Mouse (Mus musculus) CH12.LX (cell line): ENCODE measurements at regions not wholly inside any gene's neighbourhood (a gene's known extent, or its start where the extent isn't known, plus 50 kb on each side); places are given as distances from the start of the nearest gene placed in this dataset.

Source experiments
- DNase-seq: peaks from one replicate; pipeline ENCODE4 v3.0.0-alpha.2; 2013; ENCODE audit errors: extremely low read depth
- H3K27ac ChIP-seq: 2 replicates; pipeline ENCODE4 v1.5.1; 2012; ENCODE audit warnings: low read depth, mild to moderate bottlenecking, control low read depth, moderate library complexity; ENCODE audit not compliant: insufficient read depth
- H3K27me3 ChIP-seq: replicated peaks from 2 replicates; pipeline ENCODE3; 2012; ENCODE audit warnings: inconsistent platforms
- H3K36me3 ChIP-seq, 2 experiments: replicated peaks in 1 of 2; 2 replicates each; pipeline versions ENCODE3 to v1.6.1; 2012; ENCODE audit warnings: inconsistent platforms in 1 of 2, low read length in 1 of 2, mild to moderate bottlenecking in 1 of 2, mixed read lengths in 1 of 2, moderate library complexity in 1 of 2; ENCODE audit not compliant: control insufficient read depth in 1 of 2, insufficient read depth in 1 of 2
- H3K4me1 ChIP-seq, 2 experiments: 2 replicates each; pipeline ENCODE4 v1.6.1; 2012; ENCODE audit warnings: inconsistent platforms in 1 of 2, moderate library complexity in 1 of 2; ENCODE audit not compliant: insufficient read depth in 2 of 2, control insufficient read depth in 1 of 2
- H3K4me2 ChIP-seq: 2 replicates; pipeline ENCODE4 v1.6.1; 2012; ENCODE audit warnings: low read depth, mild to moderate bottlenecking, control low read depth; ENCODE audit not compliant: poor library complexity, insufficient read depth, severe bottlenecking
- H3K4me3 ChIP-seq, 3 experiments: fragments of 150-350 bp in 1 of 3; sonication (generic) in 1 of 3; replicated peaks in 1 of 3; 2 replicates each; pipeline versions ENCODE3 to v1.5.1; 2011 to 2012; ENCODE audit warnings: low read depth in 2 of 3, low read length in 2 of 3, mild to moderate bottlenecking in 2 of 3, moderate library complexity in 2 of 3, control low read depth in 1 of 3, improper control_type of control experiment in 1 of 3, inconsistent platforms in 1 of 3, mixed read lengths in 1 of 3; ENCODE audit not compliant: poor library complexity in 1 of 3
- H3K79me2 ChIP-seq: replicated peaks from 2 replicates; pipeline ENCODE4 v1.6.1; 2012; ENCODE audit warnings: mild to moderate bottlenecking, moderate library complexity; ENCODE audit not compliant: control insufficient read depth, poor library complexity, insufficient read depth, severe bottlenecking; ENCODE audit errors: extremely low read depth
- H3K9ac ChIP-seq: 2 replicates; pipeline ENCODE4 v1.6.1; 2012; ENCODE audit warnings: low read depth, mild to moderate bottlenecking, control low read depth, moderate library complexity; ENCODE audit not compliant: insufficient read depth
- H3K9me3 ChIP-seq: replicated peaks from 2 replicates; pipeline ENCODE3; 2012; ENCODE audit warnings: low read length, inconsistent platforms, mixed read lengths
- CHD1 ChIP-seq: IDR thresholded peaks from 2 replicates; pipeline ENCODE4 v1.6.1; 2012; ENCODE audit warnings: low read depth, low read length, improper control_type of control experiment, inconsistent platforms
- CHD2 ChIP-seq: IDR thresholded peaks from 2 replicates; pipeline ENCODE4 v1.6.1; 2011; ENCODE audit warnings: low read length, improper control_type of control experiment
- CTCF ChIP-seq, 2 experiments: IDR thresholded peaks in 1 of 2; conservative IDR thresholded peaks in 1 of 2; 2 replicates each; pipeline ENCODE4 v1.5.1; 2011 to 2012; ENCODE audit warnings: low read depth in 2 of 2, low read length in 2 of 2, improper control_type of control experiment in 1 of 2, inconsistent platforms in 1 of 2, mild to moderate bottlenecking in 1 of 2, moderate library complexity in 1 of 2
- E2F4 ChIP-seq: IDR thresholded peaks from 2 replicates; pipeline ENCODE4 v1.6.1; 2011; ENCODE audit warnings: low read depth, low read length, improper control_type of control experiment; ENCODE audit not compliant: insufficient replicate concordance
- ETS1 ChIP-seq: conservative IDR thresholded peaks from 2 replicates; pipeline ENCODE4 v1.6.1; 2012; ENCODE audit warnings: low read depth, mild to moderate bottlenecking, inconsistent platforms, low read length, improper control_type of control experiment, moderate library complexity
- GABPA ChIP-seq: IDR thresholded peaks from 2 replicates; pipeline ENCODE4 v1.6.1; 2012; ENCODE audit warnings: low read depth, low read length, improper control_type of control experiment, inconsistent platforms; ENCODE audit not compliant: insufficient replicate concordance
- HCFC1 ChIP-seq: IDR thresholded peaks from 2 replicates; pipeline ENCODE4 v1.6.1; 2012; ENCODE audit warnings: low read depth, mild to moderate bottlenecking, inconsistent platforms, low read length, improper control_type of control experiment
- IRF4 ChIP-seq: IDR thresholded peaks from 2 replicates; pipeline ENCODE4 v1.6.1; 2014; ENCODE audit warnings: low read depth, mild to moderate bottlenecking, inconsistent platforms, low read length, improper control_type of control experiment
- JUND ChIP-seq: conservative IDR thresholded peaks from 2 replicates; pipeline ENCODE4 v1.6.1; 2011; ENCODE audit warnings: low read depth, low read length, improper control_type of control experiment
- KAT2A ChIP-seq: IDR thresholded peaks from 2 replicates; pipeline ENCODE4 v1.6.1; 2012; ENCODE audit warnings: low read length, improper control_type of control experiment, inconsistent platforms; ENCODE audit not compliant: insufficient replicate concordance
- MAFK ChIP-seq: IDR thresholded peaks from 2 replicates; pipeline ENCODE4 v1.6.1; 2011; ENCODE audit warnings: low read length, improper control_type of control experiment; ENCODE audit not compliant: insufficient replicate concordance
- MAZ ChIP-seq: IDR thresholded peaks from 2 replicates; pipeline ENCODE4 v1.6.1; 2012; ENCODE audit warnings: low read depth, mild to moderate bottlenecking, inconsistent platforms, low read length, improper control_type of control experiment, moderate library complexity
- MEF2A ChIP-seq: IDR thresholded peaks from 2 replicates; pipeline ENCODE4 v1.6.1; 2014; ENCODE audit warnings: low read depth, mild to moderate bottlenecking, inconsistent platforms, low read length, improper control_type of control experiment, borderline replicate concordance
- NELFE ChIP-seq: IDR thresholded peaks from 2 replicates; pipeline ENCODE4 v1.6.1; 2011; ENCODE audit warnings: low read depth, low read length, improper control_type of control experiment
- NRF1 ChIP-seq: IDR thresholded peaks from 2 replicates; pipeline ENCODE4 v1.6.1; 2014; ENCODE audit warnings: low read depth, mild to moderate bottlenecking, inconsistent platforms, low read length, improper control_type of control experiment, moderate library complexity
- POLR2A ChIP-seq: IDR thresholded peaks from 2 replicates; pipeline ENCODE4 v1.6.1; 2011; ENCODE audit warnings: low read depth, mild to moderate bottlenecking, improper control_type of control experiment, low read length
- RAD21 ChIP-seq: IDR thresholded peaks from 2 replicates; pipeline ENCODE4 v1.6.1; 2011; ENCODE audit warnings: low read depth, mild to moderate bottlenecking, low read length, improper control_type of control experiment, moderate library complexity
- SMC3 ChIP-seq: IDR thresholded peaks from 2 replicates; pipeline ENCODE4 v1.6.1; 2011; ENCODE audit warnings: low read depth, low read length, improper control_type of control experiment
- UBTF ChIP-seq: IDR thresholded peaks from 2 replicates; pipeline ENCODE4 v1.6.1; 2012; ENCODE audit warnings: low read depth, mild to moderate bottlenecking, inconsistent platforms, low read length, improper control_type of control experiment, moderate library complexity
- ZC3H11A ChIP-seq: IDR thresholded peaks from 2 replicates; pipeline ENCODE4 v1.6.1; 2012; ENCODE audit warnings: low read depth, mild to moderate bottlenecking, inconsistent platforms, low read length, improper control_type of control experiment
- ZKSCAN1 ChIP-seq: IDR thresholded peaks from 2 replicates; pipeline ENCODE4 v1.6.1; 2012; ENCODE audit warnings: low read depth, inconsistent platforms, low read length, improper control_type of control experiment, borderline replicate concordance
- ZMIZ1 ChIP-seq: IDR thresholded peaks from 2 replicates; pipeline ENCODE4 v1.6.1; 2012; ENCODE audit warnings: low read depth, mild to moderate bottlenecking, inconsistent platforms, low read length, improper control_type of control experiment
- ZNF384 ChIP-seq: IDR thresholded peaks from 2 replicates; pipeline ENCODE4 v1.6.1; 2012; ENCODE audit warnings: low read depth, low read length, improper control_type of control experiment, inconsistent platforms
- dilution Hi-C: fragments of 300-500 bp; cut with MboI; formaldehyde crosslinking; loops from 2 replicates; pipeline ENCODE4 v1.14.3; 2020; ENCODE audit warnings: low sequenced_read_pairs; ENCODE audit not compliant: extremely low pct_unique_long_range_greater_than_20kb, extremely low pct_ligation_motif_present
- in situ Hi-C: fragments of 300-500 bp; cut with MboI; formaldehyde crosslinking; loops from 3 replicates; pipeline ENCODE4 v1.14.3; 2019; ENCODE audit warnings: low sequenced_read_pairs, low pct_ligation_motif_present, low pct_unique_long_range_greater_than_20kb, mixed read lengths

- no peak for TF ChIP-seq RAD21
- no peak for TF ChIP-seq ZKSCAN1
- no peak for TF ChIP-seq HCFC1
- no peak for TF ChIP-seq MAFK
- TF ChIP-seq ZC3H11A = no peak
- H3K36me3 ChIP-seq = no peaks in the 10 kb centered on the region
- H3K9me3 ChIP-seq = peaks cover 100% of the 10 kb centered on the region
- H3K9ac ChIP-seq = no peak overlapping the region
- dilution Hi-C loops = no loop called here
- in situ Hi-C loops = no loop called here
- H3K27me3 ChIP-seq = no peaks in the 10 kb centered on the region
- no peak overlapping the region for H3K27ac ChIP-seq
- no peaks in the 10 kb centered on the region for H3K4me1 ChIP-seq
- H3K4me2 ChIP-seq = no peak overlapping the region
- no peaks in the 10 kb centered on the region for H3K79me2 ChIP-seq
- DNase-seq = no peak
- no peak overlapping the region for H3K4me3 ChIP-seq
Measured at GRCm38 (mm10) chr15:88033725-88034124, 489.6 kb downstream of the Fam19a5 start.

DNA sequence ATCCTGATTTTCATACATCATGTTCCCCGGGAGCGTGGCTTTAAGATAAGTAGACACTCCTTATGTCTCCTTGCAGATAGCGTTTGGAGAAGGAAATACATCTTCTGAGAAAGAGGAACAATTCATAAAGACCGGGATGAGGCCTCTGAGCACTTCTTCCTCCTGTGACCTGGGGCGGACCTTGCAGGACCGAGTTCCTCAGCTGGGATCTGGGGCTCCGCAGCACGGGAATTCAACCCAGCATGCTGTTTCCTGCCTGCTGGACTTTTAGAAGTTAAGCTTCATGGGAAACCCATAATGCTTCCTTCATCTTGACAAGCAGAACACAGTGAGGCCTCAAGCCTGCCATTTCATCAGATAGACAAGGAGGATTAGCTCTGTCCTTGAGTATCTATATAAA lies 491.4 kb downstream of the Fam19a5 start:
- H3K4me3 ChIP-seq = no peak overlapping the region
- no peak for DNase-seq
- no peak overlapping the region for H3K4me2 ChIP-seq
- peaks cover 100% of the 10 kb centered on the region for H3K9me3 ChIP-seq
- H3K4me1 ChIP-seq = no peaks in the 10 kb centered on the region
- no peaks in the 10 kb centered on the region for H3K79me2 ChIP-seq
- dilution Hi-C loops = no loop called here
- H3K27me3 ChIP-seq = no peaks in the 10 kb centered on the region
- no peak overlapping the region for H3K9ac ChIP-seq
- in situ Hi-C loops = no loop called here
- no peak overlapping the region for H3K27ac ChIP-seq
- TF ChIP-seq GABPA = no peak
- TF ChIP-seq MAFK = no peak
- H3K36me3 ChIP-seq = no peaks in the 10 kb centered on the region

DNA sequence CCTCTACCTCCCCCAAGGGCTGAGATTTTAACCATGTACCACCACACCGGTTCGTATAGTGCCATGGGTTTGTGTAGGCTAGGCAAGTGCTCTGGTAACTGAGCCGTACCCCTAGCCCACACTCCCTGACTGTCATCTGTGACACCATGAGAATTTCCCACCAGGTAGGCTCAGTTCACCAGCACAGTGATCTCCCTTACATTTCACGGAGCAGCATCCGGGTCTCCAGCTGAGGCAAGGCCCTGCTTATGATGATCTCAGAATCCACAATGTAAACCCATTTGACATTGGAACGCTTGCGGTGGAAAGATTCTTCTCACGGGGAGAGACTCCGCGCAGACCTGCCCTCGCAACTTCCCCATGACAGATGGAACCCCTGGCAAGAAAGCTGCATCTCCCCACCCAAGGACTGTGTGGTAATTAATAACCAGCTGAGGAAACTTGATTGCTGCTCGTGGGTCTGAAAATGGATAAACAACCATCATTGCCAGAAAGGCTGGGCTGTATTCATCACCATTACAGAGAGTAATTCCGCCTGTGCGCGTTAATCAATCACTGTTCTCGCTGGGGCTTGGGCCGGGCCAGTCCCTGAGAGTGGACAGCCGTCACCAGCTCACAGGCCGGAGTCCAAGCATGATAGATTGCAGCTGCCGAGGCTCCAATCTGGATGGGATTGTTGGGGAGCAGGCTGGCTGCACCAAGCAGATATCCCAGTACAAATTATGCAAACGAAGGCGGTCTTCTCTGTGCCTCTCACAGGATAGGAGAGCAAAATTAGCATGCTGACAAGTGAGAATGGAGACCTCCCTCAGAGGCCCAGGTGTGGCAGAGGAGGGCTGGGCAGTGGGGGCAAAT lies 492.3 kb downstream of the Fam19a5 start:
- Histone ChIP-seq H3K9ac (no peak overlapping the region), H3K4me3 (no peak overlapping the region), H3K4me1 (no peaks in the 10 kb centered on the region), H3K36me3 (no peaks in the 10 kb centered on the region), H3K27me3 (no peaks in the 10 kb centered on the region), H3K9me3 (peaks cover 100% of the 10 kb centered on the region), H3K4me2 (no peak overlapping the region), H3K79me2 (no peaks in the 10 kb centered on the region), H3K27ac (no peak overlapping the region)
- in situ Hi-C loops = no loop called here
- TF ChIP-seq SMC3 (no peak), MAFK (no peak), CHD2 (no peak), ZMIZ1 (no peak), E2F4 (no peak), NRF1 (no peak), CTCF (conservative IDR thresholded peaks at IDR 0.05 in 1 of 2, IDR thresholded peaks at IDR 0.05 in 1 of 2; ENCODE audit: low read depth in 2 of 2, low read length in 2 of 2) (no peak), ZC3H11A (no peak), KAT2A (no peak), ZNF384 (no peak), POLR2A (no peak), NELFE (no peak), MEF2A (no peak), JUND (no peak), MAZ (no peak), UBTF (no peak), CHD1 (no peak), IRF4 (no peak), ZKSCAN1 (no peak), ETS1 (no peak)
- dilution Hi-C loops = no loop called here
- no peak for DNase-seq
